Mouse (Mus musculus) neural tube, embryonic 12.5 days (tissue): ENCODE results near the gene Brd3. TPM values are rescaled to one million over a fixed set of nuclear protein-coding genes. Genes with fewer than 3 reads are reported as not detected.

ENCODE experiments used
- ATAC-seq: fragments of 200-750 bp; cut with Nextera tagmentation; 2 replicates; pipeline ENCODE4 v1.8.0; 2017; ENCODE audit warnings: low read depth, mild to moderate bottlenecking, moderate TSS enrichment, moderate library complexity; ENCODE audit not compliant: low FRiP score
- H3K27ac ChIP-seq: fragments of 300-500 bp; sonication (generic); 2 replicates; pipeline ENCODE4 v1.5.1; 2016
- H3K27me3 ChIP-seq: fragments of 300-500 bp; sonication (generic); replicated peaks from 2 replicates; pipeline ENCODE4 v1.6.1; 2016; ENCODE audit warnings: mild to moderate bottlenecking
- H3K36me3 ChIP-seq: fragments of 300-500 bp; sonication (generic); 2 replicates; pipeline ENCODE4 v1.6.1; 2016; ENCODE audit warnings: mild to moderate bottlenecking
- H3K4me1 ChIP-seq: fragments of 300-500 bp; sonication (generic); 2 replicates; pipeline ENCODE4 v1.6.1; 2016
- H3K4me2 ChIP-seq: fragments of 300-500 bp; sonication (generic); replicated peaks from 2 replicates; pipeline ENCODE4 v1.6.1; 2016; ENCODE audit warnings: mild to moderate bottlenecking
- H3K4me3 ChIP-seq: fragments of 300-500 bp; sonication (generic); 2 replicates; pipeline ENCODE4 v1.5.1; 2016
- H3K9ac ChIP-seq: fragments of 300-500 bp; sonication (generic); 2 replicates; pipeline ENCODE4 v1.6.1; 2016; ENCODE audit warnings: mild to moderate bottlenecking
- H3K9me3 ChIP-seq: fragments of 300-500 bp; sonication (generic); 2 replicates; pipeline ENCODE4 v1.6.1; 2016; ENCODE audit warnings: mild to moderate bottlenecking
- WGBS: fragments of 180-500 bp; shearing (Covaris S2); methylation state at CpG from one replicate; pipeline ENCODE4 v1.1.7; 2016; 5-methylcytosine and 5-hydroxymethylcytosine counted together
- polyA plus RNA-seq: library from polyadenylated mRNA; unstranded; fragments of >200 nt; fragmentation: Nextera tagmentation; extraction: Ambion mirVana; gene quantifications from 2 replicates; pipeline ENCODE4 v1.2.1, GENCODE M21; 2016

Gene Brd3
- polyA plus RNA-seq, 1 experiment from 2014 or later = 139 TPM

- no peaks in the 10 kb centered on the region for H3K9me3 ChIP-seq
- WGBS = 92% methylated on average over 4 of the region's 4 CpGs
- ATAC-seq = no peak
- no peak overlapping the region for H3K4me2 ChIP-seq
- no peak overlapping the region for H3K4me3 ChIP-seq
- no peaks in the 10 kb centered on the region for H3K27me3 ChIP-seq
- H3K36me3 ChIP-seq = peaks cover 87% of the 10 kb centered on the region
- peaks cover 4% of the 10 kb centered on the region; the same call in 1 of the 2 replicates for H3K4me1 ChIP-seq
- H3K9ac ChIP-seq = no peak overlapping the region
- no peak overlapping the region for H3K27ac ChIP-seq
Measured at GRCm38 (mm10) chr2:27461881-27462660, 45.4 kb downstream of the Brd3 start.

DNA sequence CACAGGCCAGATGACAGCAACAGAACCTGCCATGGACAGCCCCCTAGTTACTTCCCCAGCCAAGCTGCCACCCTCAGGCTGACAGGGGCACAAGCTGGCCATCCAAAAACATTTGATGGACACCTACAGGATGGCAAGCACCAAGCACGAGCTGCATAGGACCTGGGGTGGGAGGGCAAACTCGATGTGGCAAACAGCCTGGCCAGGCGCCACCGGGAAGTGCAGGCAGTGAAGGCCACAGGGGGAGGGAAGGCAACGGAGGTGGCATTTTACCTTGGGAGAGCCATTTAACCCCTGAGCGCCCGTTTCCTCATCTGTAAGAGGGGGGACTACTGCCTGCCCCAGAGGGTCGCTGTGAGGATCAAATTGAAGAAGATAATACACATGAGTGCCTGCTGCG is 46.8 kb downstream of the Brd3 start:
- Histone ChIP-seq H3K27me3 (no peaks in the 10 kb centered on the region), H3K9ac (no peak overlapping the region), H3K27ac (no peak overlapping the region), H3K4me1 (no peaks in the 10 kb centered on the region; the same call in 1 of the 2 replicates), H3K36me3 (peaks cover 94% of the 10 kb centered on the region), H3K4me2 (no peak overlapping the region), H3K4me3 (no peak overlapping the region), H3K9me3 (no peaks in the 10 kb centered on the region)
- ATAC-seq = no peak
- 78% methylated on average over 9 of the region's 9 CpGs for WGBS

DNA sequence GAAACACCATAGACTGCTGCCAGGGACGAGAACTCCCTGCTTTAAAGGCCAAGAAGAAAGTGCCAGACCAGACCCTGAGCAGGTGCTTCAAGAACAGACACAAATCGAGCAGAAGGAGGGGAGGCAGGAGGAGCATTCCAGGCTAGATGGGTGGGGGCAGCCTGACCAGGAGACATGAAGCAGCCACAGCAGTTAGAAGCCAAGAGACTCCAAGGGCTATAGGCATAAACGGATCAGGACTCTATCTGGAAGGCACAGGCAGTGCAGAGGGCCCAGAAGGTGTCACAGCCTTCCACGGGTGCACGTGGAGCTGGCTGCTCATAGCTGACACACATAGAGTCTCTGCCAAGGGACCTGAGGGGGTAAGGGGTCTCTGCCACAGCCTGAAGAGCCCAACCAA is 47.3 kb downstream of the Brd3 start:
- whole genome bisulfite sequencing = 90% methylated on average over 5 of the region's 5 CpGs
- Histone ChIP-seq H3K27me3 (no peaks in the 10 kb centered on the region), H3K4me3 (no peak overlapping the region), H3K36me3 (peaks cover 95% of the 10 kb centered on the region), H3K27ac (no peak overlapping the region), H3K9ac (no peak overlapping the region), H3K9me3 (no peaks in the 10 kb centered on the region), H3K4me1 (no peaks in the 10 kb centered on the region; the same call in 1 of the 2 replicates), H3K4me2 (no peak overlapping the region)
- ATAC-seq = no peak

DNA sequence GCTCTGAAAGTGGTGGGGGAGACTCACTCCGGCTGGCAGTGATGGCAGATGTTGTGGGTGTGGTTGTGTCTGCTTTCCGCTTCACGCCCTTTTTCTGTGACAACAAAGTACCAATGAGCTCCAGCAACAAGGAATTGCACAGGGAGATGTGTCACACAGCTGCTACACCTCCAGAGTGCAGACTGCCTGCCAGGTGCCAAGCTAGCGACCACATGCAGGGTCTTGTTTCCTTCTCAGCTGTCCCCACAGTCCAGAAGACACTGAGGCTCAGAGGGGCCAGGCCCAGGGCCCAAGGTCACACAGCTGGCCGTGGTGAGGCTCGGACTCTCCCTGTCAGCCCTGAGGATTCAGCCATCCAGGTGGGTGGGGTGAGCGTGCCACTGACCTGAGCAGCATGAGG is 47.7 kb downstream of the Brd3 start:
- Histone ChIP-seq H3K9me3 (no peaks in the 10 kb centered on the region), H3K9ac (no peak overlapping the region), H3K27ac (no peak overlapping the region), H3K4me3 (no peak overlapping the region), H3K27me3 (no peaks in the 10 kb centered on the region), H3K4me1 (no peaks in the 10 kb centered on the region; the same call in 1 of the 2 replicates), H3K36me3 (peaks cover 98% of the 10 kb centered on the region), H3K4me2 (no peak overlapping the region)
- no peak for ATAC-seq
- 88% methylated on average over 7 of the region's 7 CpGs for WGBS

GRCm38 (mm10) chr2:27450226-27450625 is 57.2 kb downstream of the Brd3 start:
- Histone ChIP-seq H3K36me3 (peaks cover 96% of the 10 kb centered on the region), H3K9me3 (no peaks in the 10 kb centered on the region), H3K4me3 (no peak overlapping the region), H3K4me2 (no peak overlapping the region), H3K27ac (no peak overlapping the region), H3K9ac (no peak overlapping the region), H3K4me1 (no peaks in the 10 kb centered on the region), H3K27me3 (no peaks in the 10 kb centered on the region)
- WGBS = 96% methylated on average over 14 of the region's 14 CpGs
- ATAC-seq = no peak

- peaks cover 81% of the 10 kb centered on the region for H3K36me3 ChIP-seq
- H3K4me1 ChIP-seq = peaks cover 10% of the 10 kb centered on the region
- no peak overlapping the region for H3K4me3 ChIP-seq
- ATAC-seq = no peak
- no peaks in the 10 kb centered on the region for H3K9me3 ChIP-seq
- no peak overlapping the region for H3K9ac ChIP-seq
- H3K27me3 ChIP-seq = no peaks in the 10 kb centered on the region
- H3K4me2 ChIP-seq = no peak overlapping the region
- WGBS = 89% methylated on average over 5 of the region's 5 CpGs
- no peak overlapping the region for H3K27ac ChIP-seq
Measured at GRCm38 (mm10) chr2:27447782-27448181, 59.7 kb downstream of the Brd3 start.

DNA sequence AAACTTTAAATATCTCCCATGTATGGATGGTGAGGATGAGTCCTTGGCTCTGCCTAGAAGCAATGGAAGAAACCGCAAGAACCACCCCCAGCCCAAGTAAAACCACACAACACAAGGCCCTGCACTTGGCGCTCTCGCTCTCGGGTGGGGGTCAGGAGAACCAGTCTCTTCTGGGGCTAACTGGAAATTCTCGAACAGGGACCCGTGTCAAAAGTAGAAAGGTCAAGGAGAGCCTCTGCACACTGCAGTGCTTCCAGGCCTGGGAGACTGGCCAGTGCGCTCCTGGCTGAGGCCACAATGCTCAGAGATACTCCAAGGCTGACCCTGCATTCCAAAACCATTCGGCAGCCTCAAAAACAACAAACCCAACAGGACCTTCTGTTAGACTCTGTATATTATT is 60.6 kb downstream of the Brd3 start:
- WGBS = 95% methylated on average over 8 of the region's 8 CpGs

GRCm38 (mm10) chr2:27445910-27446309 is 61.6 kb downstream of the Brd3 start:
- peaks cover 62% of the 10 kb centered on the region for H3K36me3 ChIP-seq
- no peak overlapping the region for H3K9ac ChIP-seq
- no peaks in the 10 kb centered on the region for H3K9me3 ChIP-seq
- no peaks in the 10 kb centered on the region for H3K27me3 ChIP-seq
- H3K4me1 ChIP-seq = peaks cover 13% of the 10 kb centered on the region
- ATAC-seq = no peak
- H3K4me2 ChIP-seq = no peak overlapping the region
- no peak overlapping the region for H3K27ac ChIP-seq
- no peak overlapping the region for H3K4me3 ChIP-seq
- 89% methylated on average over 3 of the region's 3 CpGs for WGBS

More for the DNA sequence above, 60.6 kb downstream of the Brd3 start:
- H3K4me1 ChIP-seq = peaks cover 13% of the 10 kb centered on the region
- no peak overlapping the region for H3K9ac ChIP-seq
- no peak overlapping the region for H3K27ac ChIP-seq
- no peak overlapping the region for H3K4me2 ChIP-seq
- no peak overlapping the region for H3K4me3 ChIP-seq
- H3K36me3 ChIP-seq = peaks cover 71% of the 10 kb centered on the region
- no peaks in the 10 kb centered on the region for H3K9me3 ChIP-seq
- ATAC-seq = no peak
- H3K27me3 ChIP-seq = no peaks in the 10 kb centered on the region

- 80% methylated on average over 5 of the region's 5 CpGs for WGBS
- H3K9ac ChIP-seq = peak overlapping the region; percentile 70; the same call in 1 of the 2 replicates
- peaks cover 37% of the 10 kb centered on the region for H3K36me3 ChIP-seq
- no peak overlapping the region for H3K27ac ChIP-seq
- no peaks in the 10 kb centered on the region for H3K27me3 ChIP-seq
- ATAC-seq = no peak
- no peaks in the 10 kb centered on the region for H3K9me3 ChIP-seq
- H3K4me1 ChIP-seq = peaks cover 13% of the 10 kb centered on the region
- no peak overlapping the region for H3K4me3 ChIP-seq
- H3K4me2 ChIP-seq = peak overlapping the region; percentile 85
Measured at GRCm38 (mm10) chr2:27443450-27443708, 64.1 kb downstream of the Brd3 start.

DNA sequence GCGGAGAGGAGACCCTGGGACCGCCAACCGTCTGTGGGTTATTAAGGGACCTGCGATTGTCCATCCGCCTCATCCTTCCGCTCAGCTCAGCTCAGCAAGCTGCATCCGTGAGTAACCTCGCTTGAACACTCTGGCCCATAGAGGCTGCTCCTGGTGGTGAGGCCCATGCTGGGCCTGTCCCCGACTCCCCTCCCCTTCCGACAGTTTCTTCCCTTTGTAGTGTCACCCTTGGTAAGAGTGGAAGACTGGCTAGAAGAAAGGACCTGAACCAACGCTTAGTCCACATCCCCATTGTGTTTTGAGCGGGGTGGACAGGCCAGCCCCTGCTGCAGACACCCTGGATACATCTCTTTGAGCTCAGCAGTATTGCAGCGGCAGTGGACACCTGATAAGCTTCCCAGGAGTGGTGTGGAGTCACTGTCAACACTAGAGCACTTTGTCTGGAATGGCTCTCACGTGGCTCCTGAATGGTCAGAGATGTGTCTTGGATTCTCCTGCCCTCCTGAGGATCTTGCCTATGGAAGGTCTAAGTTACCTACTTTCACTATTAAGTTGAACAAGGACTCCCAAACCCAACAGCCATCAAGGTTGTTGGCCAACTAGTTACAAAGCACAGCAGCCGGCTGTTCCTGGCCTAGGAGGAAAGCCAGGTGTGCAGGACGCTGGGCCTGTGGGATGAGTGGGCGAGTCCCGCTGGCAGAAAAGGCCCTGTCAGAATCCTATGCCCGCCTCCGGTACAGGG is 64.6 kb downstream of the Brd3 start:
- 33% methylated on average over 20 of the region's 20 CpGs for WGBS
- H3K9me3 ChIP-seq = no peaks in the 10 kb centered on the region
- H3K4me3 ChIP-seq = peak overlapping the region; percentile 63
- H3K4me2 ChIP-seq = peak overlapping the region; percentile 85
- peaks cover 13% of the 10 kb centered on the region for H3K4me1 ChIP-seq
- H3K27me3 ChIP-seq = no peaks in the 10 kb centered on the region
- H3K27ac ChIP-seq = peak overlapping the region; percentile 37; the same call in 1 of the 2 replicates
- H3K9ac ChIP-seq = peak overlapping the region; percentile 70
- ATAC-seq = peak; percentile 76
- H3K36me3 ChIP-seq = peaks cover 32% of the 10 kb centered on the region

GRCm38 (mm10) chr2:27441767-27442707 is 65.4 kb downstream of the Brd3 start, which contains the start of gene Brd3os:
Gene Brd3os, plus strand, starts transcription at chr2:27442324.
- Histone ChIP-seq H3K4me3 (peak within 1 kb of the TSS; percentile 63), H3K9ac (peak within 1 kb of the TSS; percentile 70), H3K36me3 (peaks cover 25% of the 10 kb centered on the region), H3K4me2 (peak within 1 kb of the TSS; percentile 85), H3K4me1 (peaks cover 13% of the 10 kb centered on the region), H3K27me3 (no peaks in the 10 kb centered on the region), H3K9me3 (no peaks in the 10 kb centered on the region), H3K27ac (peak within 1 kb of the TSS; percentile 37; the same call in 1 of the 2 replicates)
- 2% methylated on average over 36 of the region's 36 CpGs for WGBS
- peak; percentile 90 for ATAC-seq

GRCm38 (mm10) chr2:27438281-27438680 is 69.2 kb downstream of the Brd3 start:
- no peaks in the 10 kb centered on the region for H3K27me3 ChIP-seq
- no peak for ATAC-seq
- 22% methylated on average over 11 of the region's 11 CpGs for WGBS

More at GRCm38 (mm10) chr2:27438281-27438680, 69.2 kb downstream of the Brd3 start:
- Histone ChIP-seq H3K4me1 (peaks cover 7% of the 10 kb centered on the region), H3K27ac (no peak overlapping the region), H3K4me3 (no peak overlapping the region), H3K9me3 (no peaks in the 10 kb centered on the region), H3K9ac (no peak overlapping the region), H3K4me2 (no peak overlapping the region), H3K36me3 (no peaks in the 10 kb centered on the region)
